Mouse (Mus musculus): ENCODE data around the gene Olfr1270.
"Not testable (repeated sequence)": the region's sequence is repeated elsewhere in the genome, so short reads cannot be mapped to it uniquely, and the experiment has no call there.

- TF ChIP-seq EP300, CTCF (IDR thresholded peaks at IDR 0.05): not testable (repeated sequence)
These were observed 42.4 kb upstream of the Olfr1270 start for GRCm38 (mm10) chr2:90195285-90195684.
